Mouse (Mus musculus): ENCODE measurements around the gene Tmem123. TPM values are rescaled to one million over a fixed set of nuclear protein-coding genes. Genes with fewer than 3 reads are reported as not detected.

The Tmem123 gene
- 85.1 and 86.5 TPM in 2 replicates for polyA plus RNA-seq (2016; fragmentation: Nextera tagmentation; extraction: Ambion mirVana)

DNA sequence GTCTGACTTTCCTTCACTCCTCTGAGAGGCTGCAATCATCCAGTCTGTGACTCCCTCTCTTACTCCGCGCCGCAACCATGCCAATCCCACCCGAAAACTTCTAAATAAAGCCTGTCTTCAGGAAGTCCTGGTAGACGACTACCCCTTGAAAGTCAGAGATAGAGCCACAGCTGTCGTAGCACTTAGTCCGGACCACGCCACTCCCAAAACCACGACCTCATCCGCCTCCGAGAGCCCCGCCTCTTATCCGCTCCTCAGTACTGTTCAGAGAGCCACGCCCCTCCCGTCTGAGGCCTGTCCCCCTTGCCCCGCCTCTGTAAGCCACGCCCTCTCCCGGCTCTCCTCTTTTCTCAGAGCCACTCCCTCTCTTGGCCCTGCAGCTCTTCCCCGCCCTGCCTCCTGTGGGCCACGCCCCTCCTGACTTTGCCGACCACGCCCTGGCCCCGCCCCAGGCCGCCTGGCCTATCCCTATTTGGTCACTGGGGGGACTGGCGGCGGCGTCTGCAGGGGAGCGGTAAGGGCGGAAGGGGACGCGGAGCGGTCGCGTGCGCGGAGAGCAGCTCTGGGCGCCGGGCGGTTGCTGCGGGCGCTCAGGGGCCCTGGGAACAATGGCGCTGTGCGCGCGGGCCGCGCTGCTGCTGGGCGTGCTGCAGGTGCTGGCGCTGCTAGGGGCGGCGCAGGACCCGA lies at the start of gene Tmem123:
TSS of gene Tmem123 (plus strand) at position 428 of the 687 bp plus-strand sequence.
- under 1% methylated on average over 52 of the region's 52 CpGs for WGBS
- peak within 1 kb of the TSS; percentile 63 for H3K4me2 ChIP-seq

GRCm38 (mm10) chr9:7714062-7714907 lies 49.6 kb upstream of the Tmem123 start:
- no peak overlapping the region for H3K9ac ChIP-seq
- H3K4me2 ChIP-seq, result no peak overlapping the region
- no peak overlapping the region for H3K27ac ChIP-seq
- no peaks in the 10 kb centered on the region for H3K36me3 ChIP-seq (replicated peaks)
- H3K9me3 ChIP-seq, result no peaks in the 10 kb centered on the region
- H3K4me3 ChIP-seq (replicated peaks), result no peak overlapping the region
- peak; percentile 55; the same call in 1 of the 2 replicates for ATAC-seq (ENCODE audit: low FRiP score)
- H3K4me1 ChIP-seq, result no peaks in the 10 kb centered on the region
- WGBS, result 41% methylated on average over 4 of the region's 4 CpGs
- no peaks in the 10 kb centered on the region for H3K27me3 ChIP-seq

More for the DNA sequence above, at the start of gene Tmem123:
- Histone ChIP-seq H3K27ac (peak within 1 kb of the TSS; percentile 70), H3K9ac (peak within 1 kb of the TSS; percentile 80), H3K4me1 (peaks cover 35% of the 10 kb centered on the region), H3K9me3 (no peaks in the 10 kb centered on the region), H3K27me3 (peaks cover 19% of the 10 kb centered on the region), H3K36me3 (replicated peaks) (no peaks in the 10 kb centered on the region), H3K4me3 (replicated peaks) (peak within 1 kb of the TSS; percentile 78)
- peak; percentile 97 for ATAC-seq (ENCODE audit: low FRiP score)

- peak; percentile 60; the same call in 1 of the 2 replicates for ATAC-seq (ENCODE audit: low FRiP score)
- no peaks in the 10 kb centered on the region for H3K9me3 ChIP-seq
- WGBS, result 76% methylated on average over 2 of the region's 2 CpGs
These were observed 49.0 kb upstream of the Tmem123 start for GRCm38 (mm10) chr9:7714908-7715175.

GRCm38 (mm10) chr9:7721543-7721942 lies 42.3 kb upstream of the Tmem123 start:
- no peak overlapping the region for H3K4me2 ChIP-seq
- H3K27ac ChIP-seq, result no peak overlapping the region
- no peaks in the 10 kb centered on the region for H3K4me1 ChIP-seq
- H3K9me3 ChIP-seq, result no peaks in the 10 kb centered on the region
- no peak overlapping the region for H3K9ac ChIP-seq
- no peak for ATAC-seq (ENCODE audit: low FRiP score)
- no peaks in the 10 kb centered on the region for H3K27me3 ChIP-seq
- WGBS, result 84% methylated on average over 1 of the region's 1 CpGs
- H3K36me3 ChIP-seq (replicated peaks), result no peaks in the 10 kb centered on the region
- H3K4me3 ChIP-seq (replicated peaks), result no peak overlapping the region

More at GRCm38 (mm10) chr9:7714908-7715175, 49.0 kb upstream of the Tmem123 start:
- Histone ChIP-seq H3K4me2 (no peak overlapping the region), H3K27ac (no peak overlapping the region), H3K4me3 (replicated peaks) (no peak overlapping the region), H3K4me1 (no peaks in the 10 kb centered on the region), H3K27me3 (no peaks in the 10 kb centered on the region), H3K9ac (no peak overlapping the region), H3K36me3 (replicated peaks) (no peaks in the 10 kb centered on the region)

DNA sequence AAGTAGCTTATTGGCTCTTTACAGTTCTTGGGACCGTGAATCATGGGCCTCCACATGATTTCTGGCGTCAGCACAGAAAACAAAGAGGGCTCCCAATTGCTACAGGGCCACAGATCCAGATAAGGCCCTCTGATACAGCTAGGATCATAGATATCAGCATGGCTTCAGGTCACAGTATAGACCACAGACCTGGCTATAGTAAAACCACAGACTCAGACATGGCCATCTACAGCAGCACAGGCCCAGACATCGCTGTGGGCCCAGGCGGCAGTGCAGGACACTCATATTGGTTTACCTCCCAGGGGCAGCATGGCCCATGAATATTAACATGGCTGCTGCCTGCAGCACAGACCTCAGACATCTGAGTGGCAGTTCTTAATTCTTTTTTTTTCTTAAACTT lies 34.8 kb upstream of the Tmem123 start:
- Histone ChIP-seq H3K9me3 (no peaks in the 10 kb centered on the region), H3K27ac (no peak overlapping the region), H3K4me3 (replicated peaks) (no peak overlapping the region), H3K4me1 (no peaks in the 10 kb centered on the region), H3K4me2 (no peak overlapping the region), H3K27me3 (no peaks in the 10 kb centered on the region), H3K36me3 (replicated peaks) (no peaks in the 10 kb centered on the region), H3K9ac (no peak overlapping the region)
- ATAC-seq (ENCODE audit: low FRiP score), result no peak
- 85% methylated on average over 4 of the region's 4 CpGs for WGBS

DNA sequence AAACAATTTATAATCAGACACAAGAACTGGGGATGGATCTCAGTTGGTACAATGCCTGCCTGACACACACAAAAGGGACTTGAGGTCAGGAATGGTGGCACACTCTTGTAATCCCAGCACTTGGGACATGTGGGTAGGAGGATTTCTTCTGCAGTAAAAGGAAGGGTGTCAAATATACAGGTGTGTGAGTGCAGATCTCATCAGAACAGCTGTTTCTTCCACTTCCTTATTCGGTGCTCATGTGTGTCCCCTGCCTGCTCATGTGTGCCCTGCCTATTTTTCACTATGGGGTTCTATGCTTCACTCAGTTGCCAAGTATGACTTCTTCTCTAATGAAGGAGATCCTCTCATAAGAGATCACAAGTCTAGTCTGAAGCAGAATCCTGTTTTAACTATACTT lies 21.1 kb upstream of the Tmem123 start:
- Histone ChIP-seq H3K4me3 (replicated peaks) (no peak overlapping the region), H3K9ac (no peak overlapping the region), H3K4me1 (no peaks in the 10 kb centered on the region), H3K36me3 (replicated peaks) (no peaks in the 10 kb centered on the region), H3K27ac (no peak overlapping the region), H3K27me3 (no peaks in the 10 kb centered on the region), H3K9me3 (no peaks in the 10 kb centered on the region), H3K4me2 (no peak overlapping the region)
- ATAC-seq (ENCODE audit: low FRiP score), result no peak
- WGBS, result 84% methylated on average over 1 of the region's 1 CpGs

GRCm38 (mm10) chr9:7744156-7744555 lies 19.7 kb upstream of the Tmem123 start:
- Histone ChIP-seq H3K27ac (no peak overlapping the region), H3K27me3 (no peaks in the 10 kb centered on the region), H3K4me3 (replicated peaks) (no peak overlapping the region), H3K4me1 (no peaks in the 10 kb centered on the region), H3K36me3 (replicated peaks) (no peaks in the 10 kb centered on the region), H3K9me3 (no peaks in the 10 kb centered on the region), H3K4me2 (no peak overlapping the region), H3K9ac (no peak overlapping the region)
- 64% methylated on average over 1 of the region's 1 CpGs for WGBS
- ATAC-seq (ENCODE audit: low FRiP score), result no peak

- Histone ChIP-seq H3K4me3 (replicated peaks) (no peak overlapping the region), H3K9ac (no peak overlapping the region), H3K27me3 (no peaks in the 10 kb centered on the region), H3K4me2 (no peak overlapping the region), H3K36me3 (replicated peaks) (no peaks in the 10 kb centered on the region), H3K27ac (no peak overlapping the region), H3K9me3 (no peaks in the 10 kb centered on the region), H3K4me1 (no peaks in the 10 kb centered on the region)
- ATAC-seq (ENCODE audit: low FRiP score), result no peak
- WGBS, result 90% methylated on average over 3 of the region's 3 CpGs
These were observed 15.0 kb upstream of the Tmem123 start for GRCm38 (mm10) chr9:7748881-7749280.

DNA sequence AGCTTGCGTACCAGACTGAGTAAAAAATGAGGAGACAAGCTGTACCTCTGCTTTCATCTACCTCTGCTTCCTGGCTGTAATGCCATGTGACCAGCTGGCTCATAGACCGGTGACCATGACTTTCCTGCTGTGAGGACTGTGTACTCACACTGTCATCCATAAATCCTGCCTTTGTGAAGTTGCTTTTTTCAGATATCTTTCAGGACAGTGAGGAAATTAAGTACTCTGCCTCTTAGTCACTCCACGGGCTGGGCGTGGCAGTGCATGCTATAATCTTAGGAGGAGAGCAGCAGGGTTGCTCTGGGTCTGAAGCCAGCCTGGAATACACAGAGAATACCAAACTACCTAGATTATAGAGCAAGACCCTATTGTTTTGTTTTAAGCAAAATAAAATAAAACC lies 14.3 kb upstream of the Tmem123 start:
- Histone ChIP-seq H3K36me3 (replicated peaks) (no peaks in the 10 kb centered on the region), H3K4me2 (no peak overlapping the region), H3K27me3 (no peaks in the 10 kb centered on the region), H3K4me3 (replicated peaks) (no peak overlapping the region), H3K9ac (no peak overlapping the region), H3K4me1 (no peaks in the 10 kb centered on the region), H3K27ac (no peak overlapping the region), H3K9me3 (no peaks in the 10 kb centered on the region)
- 81% methylated on average over 4 of the region's 4 CpGs for WGBS
- ATAC-seq (ENCODE audit: low FRiP score), result no peak

- WGBS, result 85% methylated on average over 2 of the region's 2 CpGs
- no peak for ATAC-seq (ENCODE audit: low FRiP score)
- H3K4me2 ChIP-seq, result no peak overlapping the region
These were observed 7.9 kb upstream of the Tmem123 start for GRCm38 (mm10) chr9:7755889-7756423.

DNA sequence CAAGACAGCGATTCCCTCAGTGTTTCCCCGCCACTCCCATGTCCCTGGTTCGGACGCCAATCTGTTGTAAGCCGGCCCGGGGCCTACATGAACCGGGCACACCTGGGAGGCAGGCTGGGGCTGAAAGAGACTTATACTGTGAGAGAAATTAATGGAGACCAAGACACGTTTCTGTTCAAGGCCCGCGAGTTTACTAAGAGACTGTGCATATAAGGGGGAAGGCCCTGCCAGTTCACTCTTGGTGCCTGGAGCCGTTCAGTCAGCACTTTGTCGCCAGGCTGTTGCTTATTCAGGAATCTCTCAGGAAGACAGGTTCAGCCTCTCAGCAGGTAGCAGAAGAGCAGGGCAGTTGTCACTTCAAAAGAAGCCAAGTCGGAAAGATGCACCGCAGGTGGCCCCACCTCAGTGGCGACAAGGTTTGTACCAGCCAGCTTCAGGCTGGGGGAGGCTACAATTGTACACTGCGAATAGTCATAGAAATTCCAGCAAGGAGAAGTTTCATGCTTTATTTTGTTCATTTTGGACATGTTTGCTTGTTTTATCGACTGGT lies 1.9 kb upstream of the Tmem123 start:
- no peak for ATAC-seq (ENCODE audit: low FRiP score)
- Histone ChIP-seq H3K27me3 (peaks cover 19% of the 10 kb centered on the region), H3K4me3 (replicated peaks) (no peak overlapping the region), H3K36me3 (replicated peaks) (no peaks in the 10 kb centered on the region), H3K4me1 (peaks cover 23% of the 10 kb centered on the region), H3K27ac (no peak overlapping the region), H3K9ac (no peak overlapping the region), H3K9me3 (no peaks in the 10 kb centered on the region), H3K4me2 (no peak overlapping the region)
- WGBS, result 36% methylated on average over 17 of the region's 17 CpGs

More at GRCm38 (mm10) chr9:7755889-7756423, 7.9 kb upstream of the Tmem123 start:
- no peaks in the 10 kb centered on the region for H3K27me3 ChIP-seq
- H3K9me3 ChIP-seq, result no peaks in the 10 kb centered on the region
- no peak overlapping the region for H3K27ac ChIP-seq
- H3K9ac ChIP-seq, result no peak overlapping the region
- H3K4me3 ChIP-seq (replicated peaks), result no peak overlapping the region
- no peaks in the 10 kb centered on the region for H3K4me1 ChIP-seq
- H3K36me3 ChIP-seq (replicated peaks), result no peaks in the 10 kb centered on the region

DNA sequence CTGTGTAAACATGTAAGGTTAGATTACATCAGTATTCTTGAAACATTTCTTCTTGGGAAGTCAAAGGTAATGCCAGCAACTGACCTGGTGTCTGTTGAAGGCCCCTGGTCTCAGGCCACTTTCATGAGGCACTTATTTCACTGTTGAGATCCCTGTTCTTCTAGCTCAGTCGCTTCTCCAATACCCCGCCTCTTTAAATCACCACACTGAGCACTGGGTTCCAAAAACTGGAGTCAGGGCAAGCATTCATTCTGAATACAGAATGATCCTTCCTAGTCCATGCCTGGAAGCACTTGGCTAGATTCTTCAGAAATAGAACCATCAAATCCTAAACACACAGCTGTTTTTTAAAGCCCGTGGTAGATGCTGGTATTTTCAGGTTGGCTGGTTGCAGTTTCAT lies 1.1 kb upstream of the Tmem123 start:
- no peak for ATAC-seq (ENCODE audit: low FRiP score)
- 70% methylated on average over 3 of the region's 3 CpGs for WGBS
- no peak overlapping the region for H3K27ac ChIP-seq
- no peaks in the 10 kb centered on the region for H3K36me3 ChIP-seq (replicated peaks)
- no peak overlapping the region for H3K4me3 ChIP-seq (replicated peaks)
- peaks cover 19% of the 10 kb centered on the region for H3K27me3 ChIP-seq
- no peaks in the 10 kb centered on the region for H3K9me3 ChIP-seq
- H3K4me1 ChIP-seq, result peaks cover 31% of the 10 kb centered on the region
- no peak overlapping the region for H3K9ac ChIP-seq
- H3K4me2 ChIP-seq, result no peak overlapping the region

All from forebrain, embryonic 12.5 days (tissue).